Mouse (Mus musculus) liver, embryonic 15.5 days (tissue): ENCODE results near the gene Ssna1. TPM values are rescaled to one million over a fixed set of nuclear protein-coding genes. Genes with fewer than 3 reads are reported as not detected.
"Not testable (repeated sequence)": the region's sequence is repeated elsewhere in the genome, so short reads cannot be mapped to it uniquely, and the experiment has no call there.

ENCODE experiments used
- ATAC-seq: fragments of 200-750 bp; cut with Nextera tagmentation; 2 replicates; pipeline ENCODE4 v1.8.0; 2017; ENCODE audit warnings: moderate number of reproducible peaks, mild to moderate bottlenecking, moderate library complexity; ENCODE audit not compliant: insufficient read depth
- H3K27ac ChIP-seq: fragments of 300-500 bp; sonication (generic); replicated peaks from 2 replicates; pipeline ENCODE4 v1.5.1; 2015; ENCODE audit warnings: mild to moderate bottlenecking, inconsistent platforms
- H3K27me3 ChIP-seq: fragments of 300-500 bp; sonication (generic); 2 replicates; pipeline ENCODE4 v1.6.1; 2015; ENCODE audit warnings: mild to moderate bottlenecking, inconsistent platforms
- H3K36me3 ChIP-seq: fragments of 300-500 bp; sonication (generic); replicated peaks from 2 replicates; pipeline ENCODE4 v1.6.1; 2015; ENCODE audit warnings: moderate library complexity, mild to moderate bottlenecking, inconsistent platforms
- H3K4me1 ChIP-seq: fragments of 300-500 bp; sonication (generic); replicated peaks from 2 replicates; pipeline ENCODE4 v1.6.1; 2015; ENCODE audit warnings: inconsistent platforms
- H3K4me2 ChIP-seq: fragments of 300-500 bp; sonication (generic); 2 replicates; pipeline ENCODE4 v1.6.1; 2015; ENCODE audit warnings: moderate library complexity, mild to moderate bottlenecking, inconsistent platforms
- H3K4me3 ChIP-seq: fragments of 300-500 bp; sonication (generic); replicated peaks from 2 replicates; pipeline ENCODE4 v1.5.1; 2015; ENCODE audit warnings: mild to moderate bottlenecking, inconsistent platforms
- H3K9ac ChIP-seq: fragments of 300-500 bp; sonication (generic); 2 replicates; pipeline ENCODE4 v1.6.1; 2015; ENCODE audit warnings: moderate library complexity, mild to moderate bottlenecking, inconsistent platforms
- H3K9me3 ChIP-seq: fragments of 300-500 bp; sonication (generic); replicated peaks from 2 replicates; pipeline ENCODE4 v1.6.1; 2016; ENCODE audit warnings: inconsistent platforms
- WGBS: fragments of 180-500 bp; shearing (Covaris S2); methylation state at CpG from one replicate; pipeline ENCODE4 v1.1.7; 2015; ENCODE audit warnings: mixed read lengths; ENCODE audit not compliant: insufficient replicate concordance; 5-methylcytosine and 5-hydroxymethylcytosine counted together
- polyA plus RNA-seq: library from polyadenylated mRNA; unstranded; fragments of >200 nt; fragmentation: Nextera tagmentation; extraction: Ambion mirVana; gene quantifications from 2 replicates; pipeline ENCODE4 v1.2.1, GENCODE M21; 2015

Gene Ssna1
- polyA plus RNA-seq, 1 experiment from 2014 or later = 124 TPM

DNA sequence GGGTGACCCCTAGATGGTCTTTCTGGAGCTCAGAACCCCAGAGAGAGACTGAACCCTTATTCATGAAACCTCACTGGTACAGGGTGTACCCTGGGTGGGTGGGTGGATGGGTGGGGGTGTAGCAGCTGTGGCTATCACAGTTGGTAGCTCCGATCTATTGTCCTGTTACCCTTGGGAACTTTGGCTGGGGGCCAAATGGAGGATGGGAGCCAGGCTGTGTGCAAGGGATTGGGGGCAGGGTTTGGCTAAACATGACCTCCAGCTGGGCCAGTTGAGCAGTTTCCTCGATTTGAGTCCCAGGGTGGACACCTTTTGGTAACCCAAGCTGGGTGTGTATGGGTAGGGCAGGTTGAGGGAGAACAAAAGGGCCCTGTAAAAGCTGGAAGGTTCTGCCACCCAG lies 5.5 kb downstream of the Ssna1 start:
- WGBS = 36% methylated on average over 2 of the region's 2 CpGs
- no peak overlapping the region for H3K4me3 ChIP-seq
- peaks cover 85% of the 10 kb centered on the region for H3K4me1 ChIP-seq
- H3K4me2 ChIP-seq = peak overlapping the region; percentile 100
- H3K27me3 ChIP-seq = 0 out of 2 replicates have a peak, but pooled peaks cover 3% of the 10 kb centered on the region
- no peak overlapping the region for H3K9ac ChIP-seq
- no peak for ATAC-seq
- H3K9me3 ChIP-seq = no peaks in the 10 kb centered on the region
- H3K36me3 ChIP-seq = peaks cover 39% of the 10 kb centered on the region
- peak overlapping the region; percentile 66 for H3K27ac ChIP-seq

DNA sequence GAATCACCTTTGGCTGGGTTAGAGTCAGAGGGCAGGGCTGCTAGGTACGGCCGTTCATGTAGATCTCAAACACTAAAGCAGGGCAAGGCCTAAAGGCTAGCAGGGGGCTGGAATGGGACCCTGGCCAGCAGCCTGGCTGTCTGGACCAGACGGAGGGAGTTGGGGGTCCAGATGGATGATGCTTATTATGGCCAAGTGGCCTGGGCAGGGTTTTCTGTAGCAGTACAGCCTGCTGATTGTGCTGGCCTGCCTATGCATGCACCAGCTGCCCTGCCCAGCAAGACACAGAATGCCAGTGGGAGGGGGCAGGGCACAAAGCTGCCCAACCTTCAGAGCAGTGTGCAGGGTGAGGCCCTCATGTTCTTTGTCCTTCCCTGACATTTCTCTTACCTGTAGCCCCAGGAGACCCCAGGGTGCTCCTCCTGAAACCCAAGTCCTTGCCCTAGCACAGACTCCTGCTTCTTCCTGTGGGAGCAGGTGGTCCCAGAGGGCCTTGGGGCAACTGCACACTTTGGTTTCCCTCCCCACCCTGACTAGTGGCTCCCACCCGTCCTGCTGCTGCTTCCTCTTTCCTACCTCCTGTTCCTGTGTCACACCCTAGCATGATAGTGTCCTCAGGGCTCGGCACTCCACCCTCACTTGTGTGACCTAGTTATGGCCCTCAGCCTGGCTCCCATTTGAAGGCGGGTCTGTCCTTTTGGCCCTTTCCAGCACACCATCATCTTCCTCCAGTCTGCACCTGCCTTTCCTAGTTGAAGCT lies 6.2 kb downstream of the Ssna1 start:
- Histone ChIP-seq H3K4me3 (peak overlapping the region; percentile 9; the same call in 1 of the 2 replicates), H3K27me3 (0 out of 2 replicates have a peak, but pooled peaks cover 3% of the 10 kb centered on the region), H3K4me2 (peak overlapping the region; percentile 100), H3K4me1 (peaks cover 84% of the 10 kb centered on the region), H3K36me3 (peaks cover 36% of the 10 kb centered on the region), H3K9me3 (no peaks in the 10 kb centered on the region), H3K9ac (peak overlapping the region; percentile 41), H3K27ac (peak overlapping the region; percentile 66)
- WGBS = 46% methylated on average over 6 of the region's 6 CpGs
- ATAC-seq = no peak

DNA sequence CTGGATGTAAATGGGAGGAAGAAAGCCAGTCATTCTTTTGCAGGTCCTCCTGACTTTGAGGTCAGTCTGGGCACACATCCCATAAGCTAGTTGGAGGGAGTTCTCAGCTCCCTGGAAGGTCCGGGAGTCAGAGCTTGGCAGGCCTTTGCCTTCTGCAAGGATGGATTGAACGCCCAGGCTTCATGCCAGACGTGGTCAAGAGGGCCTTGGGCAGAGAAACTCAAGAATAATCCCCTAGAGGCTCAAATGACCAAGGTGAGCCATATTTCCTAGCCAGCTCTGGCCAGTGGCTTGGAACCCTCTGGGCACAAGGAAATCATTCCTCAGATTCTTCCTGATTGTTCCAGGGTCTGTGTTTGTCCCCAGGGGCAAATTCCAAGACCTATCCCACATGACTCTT lies 7.4 kb downstream of the Ssna1 start:
- H3K27me3 ChIP-seq = 0 out of 2 replicates have a peak, but pooled peaks cover 3% of the 10 kb centered on the region
- no peaks in the 10 kb centered on the region for H3K9me3 ChIP-seq
- WGBS = 64% methylated on average over 3 of the region's 3 CpGs
- peaks cover 23% of the 10 kb centered on the region for H3K36me3 ChIP-seq
- ATAC-seq = no peak
- H3K4me1 ChIP-seq = peaks cover 71% of the 10 kb centered on the region
- H3K4me2 ChIP-seq = peak overlapping the region; percentile 100
- H3K4me3 ChIP-seq = no peak overlapping the region
- no peak overlapping the region for H3K9ac ChIP-seq
- H3K27ac ChIP-seq = no peak overlapping the region

DNA sequence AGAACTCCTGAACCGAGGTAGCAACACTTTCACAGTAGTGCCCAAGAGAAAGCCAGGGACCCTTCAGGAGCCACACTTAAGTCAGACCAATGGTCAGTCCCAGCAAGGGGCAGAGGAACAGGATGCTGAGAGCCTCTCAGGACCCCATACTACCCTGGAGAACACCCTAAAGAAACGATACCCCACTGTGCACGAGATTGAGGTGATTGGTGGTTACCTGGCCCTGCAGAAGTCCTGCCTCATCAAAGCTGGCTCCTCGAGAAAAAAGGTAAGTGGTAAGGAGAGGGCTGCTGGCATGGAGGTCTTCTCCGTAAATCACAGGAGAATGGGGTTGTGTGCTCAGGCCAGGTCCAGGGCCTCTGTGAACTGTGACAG lies 8.0 kb downstream of the Ssna1 start:
- H3K36me3 ChIP-seq = peaks cover 18% of the 10 kb centered on the region
- no peak overlapping the region for H3K27ac ChIP-seq
- H3K4me2 ChIP-seq = peak overlapping the region; percentile 100
- 62% methylated on average over 5 of the region's 5 CpGs for WGBS
- no peak for ATAC-seq
- 0 out of 2 replicates have a peak, but pooled peaks cover 3% of the 10 kb centered on the region for H3K27me3 ChIP-seq
- H3K9me3 ChIP-seq = no peaks in the 10 kb centered on the region
- peak overlapping the region; percentile 87 for H3K4me3 ChIP-seq
- H3K9ac ChIP-seq = no peak overlapping the region
- H3K4me1 ChIP-seq = peaks cover 70% of the 10 kb centered on the region

DNA sequence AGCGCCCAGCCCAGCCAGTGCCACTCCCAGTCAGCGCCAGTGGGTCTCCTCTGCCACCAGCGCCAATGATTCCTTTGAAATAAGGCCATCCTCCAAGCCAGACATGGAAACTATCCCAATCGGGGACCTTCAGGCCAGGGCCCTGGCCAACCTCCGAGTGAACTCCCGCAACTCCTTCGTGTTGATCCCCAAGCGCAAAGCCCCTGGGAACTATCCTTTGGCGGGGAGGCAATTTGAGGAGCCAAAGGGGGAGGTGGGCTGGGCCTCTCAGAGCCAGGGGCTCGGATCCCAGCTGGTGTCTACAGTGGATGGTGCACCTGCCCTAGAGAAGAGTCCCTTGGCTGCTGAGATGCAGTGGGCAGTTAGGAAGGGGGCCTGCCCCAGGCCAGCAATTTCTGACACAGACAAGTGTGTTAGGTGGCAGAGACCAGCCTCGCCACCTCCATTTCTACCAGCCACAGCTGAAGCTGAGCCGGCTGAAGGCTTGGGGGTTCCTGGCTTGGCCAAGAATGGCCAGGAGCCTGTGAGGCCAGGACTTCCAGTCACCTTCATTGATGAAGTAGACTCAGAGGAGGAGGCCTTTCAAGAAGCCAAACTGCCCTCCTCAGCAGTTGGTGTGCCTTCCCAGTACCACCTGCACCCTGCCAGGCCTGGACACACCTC lies 8.5 kb downstream of the Ssna1 start:
- ATAC-seq = no peak
- Histone ChIP-seq H3K4me1 (peaks cover 70% of the 10 kb centered on the region), H3K9ac (peak overlapping the region; percentile 70), H3K4me2 (peak overlapping the region; percentile 100), H3K9me3 (no peaks in the 10 kb centered on the region), H3K4me3 (peak overlapping the region; percentile 87), H3K27ac (no peak overlapping the region), H3K27me3 (0 out of 2 replicates have a peak, but pooled peaks cover 3% of the 10 kb centered on the region), H3K36me3 (peaks cover 12% of the 10 kb centered on the region)
- 29% methylated on average over 12 of the region's 12 CpGs for WGBS

DNA sequence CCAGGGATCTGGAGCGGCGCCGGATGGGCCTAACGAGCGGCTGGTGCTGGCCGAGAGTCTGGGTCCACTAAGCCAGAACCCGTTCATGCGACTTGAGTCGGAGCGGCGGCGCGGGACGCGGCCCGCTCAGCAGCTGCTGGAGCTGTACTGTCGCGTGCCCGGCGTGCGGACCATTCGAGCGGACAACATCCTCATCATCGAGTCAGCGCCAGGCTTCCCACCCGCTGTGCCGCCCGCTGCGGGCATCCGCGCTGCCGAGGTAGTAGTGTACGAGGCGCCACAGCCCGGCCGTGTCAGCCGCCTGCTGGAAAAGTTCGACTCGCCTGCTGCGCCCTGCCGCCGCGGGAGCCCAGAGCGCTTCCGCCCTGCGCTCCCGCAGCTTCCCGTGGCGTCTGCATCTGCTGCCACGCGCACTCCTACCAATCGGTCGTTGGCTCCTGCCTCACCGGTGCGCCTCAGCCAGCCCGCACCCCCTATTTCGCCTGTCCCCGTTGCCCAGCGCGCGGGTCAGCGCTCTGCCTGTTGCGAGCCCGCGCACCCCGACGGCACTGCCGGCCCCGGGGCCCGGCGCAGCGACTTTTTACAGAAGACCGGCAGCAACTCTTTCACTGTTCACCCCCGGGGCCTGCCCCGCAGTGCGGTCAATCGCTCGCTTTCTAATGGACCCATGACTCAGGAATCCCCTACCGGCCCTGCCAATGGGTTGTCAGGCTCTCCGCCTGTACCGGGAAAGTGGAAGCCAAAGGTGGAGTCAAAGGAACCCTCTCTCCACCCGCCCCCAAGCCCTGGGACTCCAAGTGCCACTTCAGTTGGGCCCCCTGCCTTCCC lies 9.2 kb downstream of the Ssna1 start:
- peak overlapping the region; percentile 70 for H3K9ac ChIP-seq
- H3K4me2 ChIP-seq = peak overlapping the region; percentile 100
- peaks cover 65% of the 10 kb centered on the region for H3K4me1 ChIP-seq
- peak; percentile 29 for ATAC-seq
- H3K36me3 ChIP-seq = 0 out of 2 replicates have a peak, but pooled peaks cover 5% of the 10 kb centered on the region
- H3K27me3 ChIP-seq = 0 out of 2 replicates have a peak, but pooled peaks cover 3% of the 10 kb centered on the region
- WGBS = under 1% methylated on average over 82 of the region's 82 CpGs
- H3K27ac ChIP-seq = peak overlapping the region; percentile 78
- no peaks in the 10 kb centered on the region for H3K9me3 ChIP-seq
- H3K4me3 ChIP-seq = peak overlapping the region; percentile 87

DNA sequence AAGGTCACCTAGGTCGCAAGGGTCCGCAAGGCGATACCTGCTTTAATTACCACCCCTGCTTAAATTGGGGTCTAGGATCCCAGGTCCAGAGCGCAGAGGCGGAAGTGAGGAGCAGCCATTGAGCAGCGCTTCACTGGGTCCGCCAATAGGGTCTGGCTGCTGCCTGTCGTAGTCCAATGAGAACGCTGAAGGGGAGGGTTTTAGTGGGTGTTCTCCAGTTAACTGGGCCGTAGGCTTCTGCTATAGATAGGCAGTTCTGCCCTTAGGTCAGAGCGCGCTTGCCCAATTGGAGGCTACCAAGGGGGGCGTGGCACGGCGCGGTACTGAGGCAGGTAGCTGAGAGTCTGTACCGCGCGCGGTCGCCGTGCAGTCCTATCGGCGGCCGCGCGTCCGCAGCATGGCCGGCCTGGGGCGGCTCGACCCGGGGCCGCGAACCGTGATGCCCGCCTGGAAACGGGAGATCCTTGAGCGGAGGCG lies 9.9 kb downstream of the Ssna1 start, which contains the start of gene Tprn:
Gene Tprn (plus strand): TSS at position 328 of the 477 bp plus-strand sequence.
- H3K36me3 ChIP-seq = no peaks in the 10 kb centered on the region
- peak within 1 kb of the TSS; percentile 70 for H3K9ac ChIP-seq
- ATAC-seq = peak; percentile 98
- no peaks in the 10 kb centered on the region for H3K9me3 ChIP-seq
- peaks cover 58% of the 10 kb centered on the region for H3K4me1 ChIP-seq
- H3K27me3 ChIP-seq = 0 out of 2 replicates have a peak, but pooled peaks cover 3% of the 10 kb centered on the region
- under 1% methylated on average over 39 of the region's 39 CpGs for WGBS
- H3K4me3 ChIP-seq = peak within 1 kb of the TSS; percentile 87
- H3K27ac ChIP-seq = peak within 1 kb of the TSS; percentile 78
- H3K4me2 ChIP-seq = peak within 1 kb of the TSS; percentile 100

DNA sequence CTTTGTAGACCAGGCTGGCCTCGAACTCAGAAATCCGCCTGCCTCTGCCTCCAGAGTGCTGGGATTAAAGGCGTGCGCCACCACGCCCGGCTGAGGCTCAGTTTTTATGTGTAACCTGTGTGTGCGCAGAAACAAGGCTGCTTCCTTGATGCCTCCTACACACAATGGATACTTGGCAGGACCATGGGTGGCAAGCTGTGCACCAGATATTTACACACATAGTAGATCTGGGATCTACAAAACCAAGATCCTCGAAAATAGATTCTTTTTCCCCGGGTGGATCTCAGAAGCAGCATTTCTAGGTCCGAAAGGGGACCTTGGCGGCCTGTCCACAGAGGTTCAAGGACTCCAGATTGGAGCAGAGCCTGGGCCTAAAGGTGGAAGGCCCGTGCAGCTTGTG lies 10.4 kb downstream of the Ssna1 start:
- Histone ChIP-seq H3K9ac (peak overlapping the region; percentile 28), H3K36me3 (no peaks in the 10 kb centered on the region), H3K4me2 (peak overlapping the region; percentile 100), H3K4me3 (peak overlapping the region; percentile 87), H3K4me1 (peaks cover 57% of the 10 kb centered on the region), H3K27ac (peak overlapping the region; percentile 21), H3K9me3 (no peaks in the 10 kb centered on the region), H3K27me3 (0 out of 2 replicates have a peak, but pooled peaks cover 3% of the 10 kb centered on the region)
- ATAC-seq = peak; percentile 2
- WGBS = 38% methylated on average over 12 of the region's 12 CpGs

DNA sequence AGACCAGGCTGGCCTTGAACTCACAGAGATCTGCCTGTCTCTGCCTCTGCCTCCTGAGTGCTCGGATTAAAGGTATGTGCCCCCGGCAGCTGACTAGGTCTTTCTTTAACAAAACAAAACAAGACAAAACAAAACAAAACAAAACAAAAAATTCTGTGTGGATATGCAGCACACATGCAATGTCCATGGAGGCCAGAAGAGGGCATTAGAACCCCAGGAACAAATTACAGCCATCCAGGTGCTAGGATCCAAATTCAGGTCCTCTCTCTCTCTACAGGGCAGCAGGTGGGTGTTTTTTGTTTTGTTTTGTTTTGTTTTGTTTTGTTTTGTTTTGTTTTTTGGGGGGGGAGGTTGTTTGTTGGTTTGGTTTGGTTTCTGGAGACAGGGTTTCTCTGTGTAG lies 13.4 kb downstream of the Ssna1 start:
- Histone ChIP-seq H3K27ac (no peak overlapping the region), H3K4me2 (no peak overlapping the region), H3K36me3 (no peaks in the 10 kb centered on the region), H3K9ac (no peak overlapping the region), H3K4me1 (peaks cover 49% of the 10 kb centered on the region), H3K9me3 (no peaks in the 10 kb centered on the region), H3K4me3 (no peak overlapping the region), H3K27me3 (0 out of 2 replicates have a peak, but pooled peaks cover 2% of the 10 kb centered on the region)
- WGBS = 33% methylated on average over 2 of the region's 2 CpGs
- no peak for ATAC-seq

DNA sequence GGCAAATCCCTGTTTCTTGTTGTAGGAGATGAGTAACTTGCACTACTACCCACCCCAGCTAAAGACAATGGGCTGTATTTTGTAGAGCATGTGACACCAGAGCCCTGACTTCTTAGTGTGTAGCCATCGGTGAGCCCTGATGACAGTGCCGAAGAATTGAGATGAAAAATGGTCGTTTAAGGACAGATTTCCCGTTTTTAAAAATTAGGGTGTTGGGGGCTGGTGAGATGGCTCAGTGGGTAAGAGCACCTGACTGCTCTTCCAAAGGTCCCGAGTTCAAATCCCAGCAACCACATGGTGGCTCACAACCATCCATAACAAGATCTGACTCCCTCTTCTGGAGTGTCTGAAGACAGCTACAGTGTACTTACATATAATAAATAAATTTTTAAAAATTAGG lies 15.0 kb downstream of the Ssna1 start:
- WGBS = 70% methylated on average over 5 of the region's 5 CpGs

More for the DNA sequence above, 15.0 kb downstream of the Ssna1 start:
- H3K27me3 ChIP-seq, H3K4me2 ChIP-seq, H3K27ac ChIP-seq, H3K9ac ChIP-seq, ATAC-seq, H3K4me3 ChIP-seq, H3K9me3 ChIP-seq: not testable (repeated sequence)
- Histone ChIP-seq H3K4me1 (peaks cover 35% of the 10 kb centered on the region), H3K36me3 (peaks cover 12% of the 10 kb centered on the region; the same call in 1 of the 2 replicates)
